Mouse (Mus musculus): ENCODE measurements at regions not wholly inside any gene's neighbourhood (a gene's known extent, or its start where the extent isn't known, plus 50 kb on each side); places are given as distances from the start of the nearest gene placed in this dataset.

- no peak for TF ChIP-seq POLR2A (IDR thresholded peaks at IDR 0.05; ENCODE audit: control insufficient read depth, extremely low read depth, insufficient read depth, low read length, poor library complexity)
- no peak for TF ChIP-seq CTCF (IDR thresholded peaks at IDR 0.05; ENCODE audit: borderline replicate concordance, control insufficient read depth, extremely low read depth, insufficient read depth, low read length, poor library complexity)
Measured at GRCm38 (mm10) chr16:25220552-25220951, 66.1 kb upstream of the Tprg start.

Measured in thymus, adult 2 months (tissue).